Mouse (Mus musculus): ENCODE measurements around the gene Icam4.

DNA sequence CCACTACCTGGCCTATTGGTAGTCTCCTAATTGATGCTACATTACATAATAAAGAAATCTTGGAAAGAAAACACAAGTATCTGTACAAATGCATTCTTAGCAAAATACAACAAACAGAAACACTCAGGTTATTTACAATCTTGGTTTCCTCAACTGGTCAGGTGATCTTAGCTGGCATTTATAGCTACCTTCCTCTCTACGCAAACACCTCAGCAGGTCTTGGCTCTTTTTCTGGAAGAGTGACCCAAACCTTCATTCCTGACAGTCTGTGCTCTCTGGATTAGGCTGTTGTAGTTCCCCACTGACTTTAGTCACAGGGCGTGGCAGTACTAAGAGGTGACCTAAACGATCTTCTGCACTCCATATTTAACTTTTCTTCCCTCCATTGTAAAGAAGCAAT is 16.1 kb downstream of the Icam4 start:
- no peak for TF ChIP-seq EP300 (IDR thresholded peaks at IDR 0.05; ENCODE audit: low read length)
- no peak for TF ChIP-seq CTCF (conservative IDR thresholded peaks at IDR 0.05 in 1 of 2, IDR thresholded peaks at IDR 0.05 in 1 of 2; ENCODE audit: low read depth in 2 of 2, low read length in 2 of 2)
- no peak for TF ChIP-seq POLR2A (IDR thresholded peaks at IDR 0.05; ENCODE audit: low read depth, low read length)
- no peak for TF ChIP-seq ZMIZ1 (IDR thresholded peaks at IDR 0.05; ENCODE audit: low read depth, low read length)
- no peak for TF ChIP-seq BHLHE40 (IDR thresholded peaks at IDR 0.05; ENCODE audit: low read depth, low read length)
- TF ChIP-seq CHD1 (IDR thresholded peaks at IDR 0.05; ENCODE audit: low read depth, low read length), result no peak
- TF ChIP-seq MYC (IDR thresholded peaks at IDR 0.05; ENCODE audit: low read depth, low read length), result no peak
- no peak for TF ChIP-seq USF1 (IDR thresholded peaks at IDR 0.05; ENCODE audit: low read depth, low read length)
- TF ChIP-seq JUN (IDR thresholded peaks at IDR 0.05; ENCODE audit: insufficient read depth, low read depth, low read length), result no peak
- TF ChIP-seq KAT2A (IDR thresholded peaks at IDR 0.05; ENCODE audit: insufficient replicate concordance, low read length), result no peak
- no peak for TF ChIP-seq MAZ (IDR thresholded peaks at IDR 0.05; ENCODE audit: low read depth, low read length)
- TF ChIP-seq ZC3H11A (IDR thresholded peaks at IDR 0.05; ENCODE audit: low read depth, low read length), result no peak
- no peak for TF ChIP-seq HCFC1 (IDR thresholded peaks at IDR 0.05; ENCODE audit: low read depth, low read length)
- no peak for TF ChIP-seq MAX (IDR thresholded peaks at IDR 0.05; ENCODE audit: low read length)

All from CH12.LX (cell line).